Mouse (Mus musculus) heart, embryonic 10.5 days (tissue): ENCODE measurements around the gene G6pdx. TPM values are rescaled to one million over a fixed set of nuclear protein-coding genes. Genes with fewer than 3 reads are reported as not detected.

Experiments
- DNase-seq: peaks from one replicate; pipeline ENCODE4 v3.0.0-alpha.2; 2017; ENCODE audit warnings: low spot score
- H3K27ac ChIP-seq: fragments of 300-500 bp; sonication (generic); 2 replicates; pipeline ENCODE4 v1.5.1; 2016; ENCODE audit warnings: mild to moderate bottlenecking
- H3K27me3 ChIP-seq: fragments of 300-500 bp; sonication (generic); 2 replicates; pipeline ENCODE4 v1.6.1; 2016; ENCODE audit warnings: mild to moderate bottlenecking; ENCODE audit not compliant: poor library complexity, insufficient read depth, severe bottlenecking
- H3K36me3 ChIP-seq: fragments of 300-500 bp; sonication (generic); 2 replicates; pipeline ENCODE4 v1.6.1; 2016; ENCODE audit warnings: mild to moderate bottlenecking, moderate library complexity
- H3K4me1 ChIP-seq: fragments of 300-500 bp; sonication (generic); 2 replicates; pipeline ENCODE4 v1.6.1; 2016; ENCODE audit warnings: mild to moderate bottlenecking
- H3K4me3 ChIP-seq: fragments of 300-500 bp; sonication (generic); 2 replicates; pipeline ENCODE4 v1.5.1; 2016; ENCODE audit warnings: mild to moderate bottlenecking, moderate library complexity
- H3K9me3 ChIP-seq: fragments of 300-500 bp; sonication (generic); 2 replicates; pipeline ENCODE4 v1.6.1; 2016; ENCODE audit warnings: mild to moderate bottlenecking, moderate library complexity
- WGBS: fragments of 180-500 bp; shearing (Covaris S2); methylation state at CpG from one replicate; pipeline ENCODE4 v1.1.7; 2016; 5-methylcytosine and 5-hydroxymethylcytosine counted together
- polyA plus RNA-seq: library from polyadenylated mRNA; unstranded; fragments of >200 nt; fragmentation: Nextera tagmentation; extraction: Ambion mirVana; gene quantifications from 2 replicates; pipeline ENCODE4 v1.2.1, GENCODE M21; 2016

The G6pdx gene
- polyA plus RNA-seq: 26.3 and 34.6 TPM in 2 replicates

GRCm38 (mm10) chrX:74428826-74429276 lies at the start of gene G6pdx:
G6pdx (minus strand) TSS chrX:74429194.
- H3K4me1 ChIP-seq: no peaks in the 10 kb centered on the region
- H3K36me3 ChIP-seq: peaks cover 6% of the 10 kb centered on the region; the same call in 1 of the 2 replicates
- 15% methylated on average over 24 of the region's 25 CpGs for WGBS
- H3K4me3 ChIP-seq: peak within 1 kb of the TSS; percentile 66
- H3K27me3 ChIP-seq: no peaks in the 10 kb centered on the region
- H3K9me3 ChIP-seq: no peaks in the 10 kb centered on the region
- peak within 1 kb of the TSS; percentile 86 for H3K27ac ChIP-seq
- DNase-seq: peak; percentile 92

DNA sequence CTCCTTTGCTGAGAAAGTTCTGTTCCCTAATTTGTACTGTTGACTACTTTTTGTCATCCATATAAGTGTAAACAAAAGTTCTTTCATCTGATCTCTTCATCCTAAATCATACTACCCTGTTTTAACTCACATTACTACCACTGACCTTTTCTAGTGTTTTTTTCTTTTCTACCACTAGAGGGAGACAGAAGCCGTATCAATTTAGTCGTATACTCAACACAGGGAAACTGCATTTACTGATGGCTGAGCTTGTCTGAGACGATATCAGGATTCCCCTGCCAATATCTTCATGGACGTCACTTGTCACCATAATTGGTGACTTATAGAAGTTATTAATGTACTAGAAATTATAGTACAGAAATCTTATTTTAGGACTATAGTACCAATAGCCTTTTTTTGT lies 23.8 kb upstream of the G6pdx start:
- no peaks in the 10 kb centered on the region for H3K27me3 ChIP-seq
- peaks cover 10% of the 10 kb centered on the region; the same call in 1 of the 2 replicates for H3K36me3 ChIP-seq
- H3K4me3 ChIP-seq: no peak overlapping the region
- no peak overlapping the region for H3K27ac ChIP-seq
- DNase-seq: no peak
- WGBS: 12% methylated on average over 4 of the region's 4 CpGs
- H3K9me3 ChIP-seq: no peaks in the 10 kb centered on the region
- H3K4me1 ChIP-seq: no peaks in the 10 kb centered on the region

DNA sequence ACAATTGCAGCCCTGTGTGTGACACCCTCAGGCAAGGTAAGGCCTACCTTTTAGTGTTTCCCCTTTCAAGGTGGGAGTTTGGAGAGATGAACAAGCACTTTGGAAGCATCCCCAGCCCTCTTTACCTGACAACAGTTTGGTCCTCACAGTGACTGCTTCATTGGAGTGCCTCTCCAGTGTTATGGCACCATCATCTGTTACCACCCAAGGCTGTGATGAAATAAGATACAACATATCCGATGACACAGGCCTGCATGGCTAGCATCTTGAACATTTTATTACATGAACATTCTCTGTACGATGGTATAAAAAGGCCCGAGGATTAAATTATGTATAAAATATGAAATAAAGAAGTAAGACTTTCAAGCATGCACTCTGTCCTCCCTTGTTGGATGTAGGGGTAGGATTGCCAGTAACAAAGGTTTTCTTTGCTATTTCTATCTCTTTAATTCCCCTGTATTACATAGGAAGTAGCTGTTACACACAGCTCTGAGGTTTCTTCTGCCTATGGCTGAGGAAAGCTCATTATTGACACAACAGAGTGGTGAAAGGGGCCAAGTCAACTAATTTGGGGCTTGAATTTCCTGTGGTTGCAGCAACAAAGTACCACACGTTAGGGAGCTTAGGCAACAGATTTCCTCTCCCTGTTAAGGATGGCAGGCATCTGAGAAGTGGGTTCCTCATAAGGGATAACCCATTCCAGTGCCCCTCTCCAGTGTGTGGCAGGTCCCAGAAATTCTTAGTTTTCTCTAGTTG lies 22.3 kb upstream of the G6pdx start:
- WGBS: 73% methylated on average over 4 of the region's 4 CpGs
- no peak overlapping the region for H3K27ac ChIP-seq

DNA sequence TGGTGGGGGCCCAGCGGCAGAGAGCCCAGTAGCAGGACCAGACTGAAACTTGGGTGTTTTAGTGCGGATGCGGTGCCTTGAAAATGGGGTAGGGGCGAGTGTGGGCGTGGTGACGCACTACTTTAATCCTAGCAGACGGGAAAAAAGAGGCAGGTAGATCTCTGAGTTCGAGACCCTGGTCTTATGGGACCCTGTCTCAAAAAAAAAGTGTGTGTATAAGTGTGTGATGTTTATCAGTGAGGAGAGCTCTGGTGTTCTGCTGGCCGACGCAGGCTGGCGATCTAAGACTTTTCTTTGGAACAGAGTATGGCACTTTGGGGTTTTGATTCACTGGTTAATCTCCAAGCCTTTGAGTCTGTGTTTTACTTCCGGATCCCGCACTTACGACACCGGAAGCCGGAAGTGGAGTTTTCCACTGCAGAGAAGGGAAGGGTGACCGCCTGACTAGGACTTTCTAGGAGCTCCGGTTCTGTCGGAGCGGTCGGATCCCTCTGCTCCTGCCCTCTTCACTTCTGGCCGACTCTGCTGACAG lies 362 bp upstream of the G6pdx start:
- Histone ChIP-seq H3K9me3 (no peaks in the 10 kb centered on the region), H3K27me3 (no peaks in the 10 kb centered on the region), H3K4me3 (peak overlapping the region; percentile 66), H3K36me3 (peaks cover 11% of the 10 kb centered on the region), H3K4me1 (no peaks in the 10 kb centered on the region), H3K27ac (peak overlapping the region; percentile 86)
- DNase-seq: peak; percentile 90
- WGBS: 15% methylated on average over 22 of the region's 22 CpGs

More for the DNA sequence above, 22.3 kb upstream of the G6pdx start:
- Histone ChIP-seq H3K27me3 (no peaks in the 10 kb centered on the region), H3K36me3 (peaks cover 13% of the 10 kb centered on the region; the same call in 1 of the 2 replicates), H3K9me3 (no peaks in the 10 kb centered on the region), H3K4me1 (no peaks in the 10 kb centered on the region), H3K4me3 (no peak overlapping the region)
- DNase-seq: no peak

DNA sequence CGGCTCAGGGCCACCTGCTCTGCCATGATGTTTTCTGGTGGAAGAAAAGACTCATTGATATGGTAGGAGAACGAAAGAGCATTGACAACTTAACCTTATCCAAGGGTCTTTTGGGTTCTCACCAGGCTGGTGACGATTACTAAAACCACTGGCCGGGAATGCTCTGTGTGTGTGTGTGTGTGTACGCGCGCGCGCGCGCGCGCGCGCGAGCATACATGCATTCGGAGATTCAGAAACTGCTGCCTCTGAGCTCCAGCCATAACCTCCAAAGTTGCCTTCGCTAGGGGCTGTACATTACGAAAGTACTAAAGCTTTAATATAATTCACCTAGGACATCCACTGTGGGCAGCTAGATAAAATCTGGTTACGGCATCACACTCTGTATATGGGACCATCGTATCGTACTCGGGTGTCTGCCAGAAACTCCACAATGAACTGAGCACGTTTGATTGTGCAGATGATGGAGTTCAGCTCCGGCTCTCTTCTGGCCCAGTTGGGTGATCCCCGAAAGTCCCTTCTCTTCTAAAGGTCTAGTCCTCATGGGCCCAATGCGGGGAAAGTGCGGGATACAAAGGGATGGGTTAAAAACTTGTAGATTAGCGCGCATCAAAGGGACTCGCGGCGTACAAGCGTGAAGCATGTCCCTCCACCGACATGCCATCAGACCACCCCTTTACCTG lies 708 bp downstream of the G6pdx start:
- Histone ChIP-seq H3K4me1 (no peaks in the 10 kb centered on the region), H3K9me3 (no peaks in the 10 kb centered on the region), H3K4me3 (peak overlapping the region; percentile 66), H3K36me3 (peaks cover under 1% of the 10 kb centered on the region; the same call in 1 of the 2 replicates), H3K27me3 (no peaks in the 10 kb centered on the region), H3K27ac (peak overlapping the region; percentile 86)
- WGBS: 25% methylated on average over 35 of the region's 35 CpGs
- DNase-seq: no peak

GRCm38 (mm10) chrX:74427116-74427515 lies 1.9 kb downstream of the G6pdx start:
- 83% methylated on average over 3 of the region's 3 CpGs for WGBS
- DNase-seq: no peak
- H3K36me3 ChIP-seq: no peaks in the 10 kb centered on the region
- no peak overlapping the region for H3K27ac ChIP-seq
- H3K9me3 ChIP-seq: no peaks in the 10 kb centered on the region
- H3K4me1 ChIP-seq: no peaks in the 10 kb centered on the region
- H3K27me3 ChIP-seq: no peaks in the 10 kb centered on the region
- no peak overlapping the region for H3K4me3 ChIP-seq

GRCm38 (mm10) chrX:74426256-74426655 lies 2.7 kb downstream of the G6pdx start:
- Histone ChIP-seq H3K4me3 (no peak overlapping the region), H3K27ac (no peak overlapping the region), H3K27me3 (no peaks in the 10 kb centered on the region), H3K4me1 (no peaks in the 10 kb centered on the region), H3K36me3 (no peaks in the 10 kb centered on the region), H3K9me3 (no peaks in the 10 kb centered on the region)
- 79% methylated on average over 1 of the region's 1 CpGs for WGBS
- no peak for DNase-seq

DNA sequence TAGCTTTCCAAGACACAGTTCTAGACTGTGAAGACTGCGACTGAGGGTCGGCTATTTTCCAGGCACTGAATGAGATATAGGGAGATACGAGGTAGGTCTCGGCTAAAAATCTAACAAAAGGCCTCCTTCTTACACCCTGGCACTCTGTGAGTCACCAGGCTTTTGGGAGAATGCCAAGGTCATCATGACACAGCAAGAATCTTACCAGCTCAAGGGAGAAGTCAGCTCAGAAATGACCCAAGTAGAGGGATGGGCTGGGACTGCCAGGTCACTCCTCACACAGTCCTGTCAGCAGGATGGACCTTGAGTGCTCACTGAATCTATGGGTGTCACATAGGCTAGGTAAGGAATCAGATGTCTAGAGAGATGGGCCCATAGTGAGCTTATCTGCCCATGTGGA lies 3.8 kb downstream of the G6pdx start:
- no peaks in the 10 kb centered on the region for H3K9me3 ChIP-seq
- no peaks in the 10 kb centered on the region for H3K27me3 ChIP-seq
- peak; percentile 74 for DNase-seq
- H3K36me3 ChIP-seq: no peaks in the 10 kb centered on the region
- no peak overlapping the region for H3K27ac ChIP-seq
- 76% methylated on average over 4 of the region's 4 CpGs for WGBS
- no peaks in the 10 kb centered on the region for H3K4me1 ChIP-seq
- H3K4me3 ChIP-seq: no peak overlapping the region

- Histone ChIP-seq H3K36me3 (no peaks in the 10 kb centered on the region), H3K27ac (no peak overlapping the region), H3K27me3 (no peaks in the 10 kb centered on the region), H3K4me1 (no peaks in the 10 kb centered on the region), H3K9me3 (no peaks in the 10 kb centered on the region), H3K4me3 (no peak overlapping the region)
- DNase-seq: no peak
Measured at GRCm38 (mm10) chrX:74424443-74424842, 4.6 kb downstream of the G6pdx start.

- peak; percentile 82 for DNase-seq
- Histone ChIP-seq H3K27me3 (no peaks in the 10 kb centered on the region), H3K9me3 (no peaks in the 10 kb centered on the region), H3K36me3 (0 out of 2 replicates have a peak, but pooled peaks cover 3% of the 10 kb centered on the region), H3K27ac (no peak overlapping the region), H3K4me1 (no peaks in the 10 kb centered on the region), H3K4me3 (no peak overlapping the region)
Measured at GRCm38 (mm10) chrX:74413377-74413776, 15.6 kb downstream of the G6pdx start.

- Histone ChIP-seq H3K4me3 (no peak overlapping the region), H3K27me3 (no peaks in the 10 kb centered on the region), H3K4me1 (no peaks in the 10 kb centered on the region), H3K36me3 (0 out of 2 replicates have a peak, but pooled peaks cover 3% of the 10 kb centered on the region), H3K27ac (no peak overlapping the region), H3K9me3 (no peaks in the 10 kb centered on the region)
- WGBS: 66% methylated on average over 2 of the region's 2 CpGs
- DNase-seq: no peak
Measured at GRCm38 (mm10) chrX:74408340-74408739, 20.7 kb downstream of the G6pdx start.

- whole genome bisulfite sequencing: 81% methylated on average over 3 of the region's 3 CpGs
Measured at GRCm38 (mm10) chrX:74400136-74400535, 28.9 kb downstream of the G6pdx start.

More at GRCm38 (mm10) chrX:74400136-74400535, 28.9 kb downstream of the G6pdx start:
- Histone ChIP-seq H3K4me1 (no peaks in the 10 kb centered on the region), H3K27ac (no peak overlapping the region), H3K27me3 (no peaks in the 10 kb centered on the region), H3K9me3 (no peaks in the 10 kb centered on the region), H3K36me3 (no peaks in the 10 kb centered on the region), H3K4me3 (no peak overlapping the region)
- DNase-seq: no peak
